Mouse (Mus musculus) CH12.LX (cell line): ENCODE data around the gene Coro7. TPM values are rescaled to one million over a fixed set of nuclear protein-coding genes. Genes with fewer than 3 reads are reported as not detected.

Experiments
- DNase-seq: peaks from one replicate; pipeline ENCODE4 v3.0.0-alpha.2; 2013; ENCODE audit errors: extremely low read depth
- H3K27ac ChIP-seq: 2 replicates; pipeline ENCODE4 v1.5.1; 2012; ENCODE audit warnings: low read depth, mild to moderate bottlenecking, control low read depth, moderate library complexity; ENCODE audit not compliant: insufficient read depth
- H3K27me3 ChIP-seq: replicated peaks from 2 replicates; pipeline ENCODE3; 2012; ENCODE audit warnings: inconsistent platforms
- H3K36me3 ChIP-seq, 2 experiments: replicated peaks in 1 of 2; 2 replicates each; pipeline versions ENCODE3 to v1.6.1; 2012; ENCODE audit warnings: inconsistent platforms in 1 of 2, low read length in 1 of 2, mild to moderate bottlenecking in 1 of 2, mixed read lengths in 1 of 2, moderate library complexity in 1 of 2; ENCODE audit not compliant: control insufficient read depth in 1 of 2, insufficient read depth in 1 of 2
- H3K4me1 ChIP-seq, 2 experiments: 2 replicates each; pipeline ENCODE4 v1.6.1; 2012; ENCODE audit warnings: inconsistent platforms in 1 of 2, moderate library complexity in 1 of 2; ENCODE audit not compliant: insufficient read depth in 2 of 2, control insufficient read depth in 1 of 2
- H3K4me2 ChIP-seq: 2 replicates; pipeline ENCODE4 v1.6.1; 2012; ENCODE audit warnings: low read depth, mild to moderate bottlenecking, control low read depth; ENCODE audit not compliant: poor library complexity, insufficient read depth, severe bottlenecking
- H3K4me3 ChIP-seq, 3 experiments: fragments of 150-350 bp in 1 of 3; sonication (generic) in 1 of 3; replicated peaks in 1 of 3; 2 replicates each; pipeline versions ENCODE3 to v1.5.1; 2011 to 2012; ENCODE audit warnings: low read depth in 2 of 3, low read length in 2 of 3, mild to moderate bottlenecking in 2 of 3, moderate library complexity in 2 of 3, control low read depth in 1 of 3, improper control_type of control experiment in 1 of 3, inconsistent platforms in 1 of 3, mixed read lengths in 1 of 3; ENCODE audit not compliant: poor library complexity in 1 of 3
- H3K79me2 ChIP-seq: replicated peaks from 2 replicates; pipeline ENCODE4 v1.6.1; 2012; ENCODE audit warnings: mild to moderate bottlenecking, moderate library complexity; ENCODE audit not compliant: control insufficient read depth, poor library complexity, insufficient read depth, severe bottlenecking; ENCODE audit errors: extremely low read depth
- H3K9ac ChIP-seq: 2 replicates; pipeline ENCODE4 v1.6.1; 2012; ENCODE audit warnings: low read depth, mild to moderate bottlenecking, control low read depth, moderate library complexity; ENCODE audit not compliant: insufficient read depth
- H3K9me3 ChIP-seq: replicated peaks from 2 replicates; pipeline ENCODE3; 2012; ENCODE audit warnings: low read length, inconsistent platforms, mixed read lengths
- BHLHE40 ChIP-seq: IDR thresholded peaks from 2 replicates; pipeline ENCODE4 v1.6.1; 2011; ENCODE audit warnings: mild to moderate bottlenecking, low read depth, low read length, improper control_type of control experiment
- CHD1 ChIP-seq: IDR thresholded peaks from 2 replicates; pipeline ENCODE4 v1.6.1; 2012; ENCODE audit warnings: low read depth, low read length, improper control_type of control experiment, inconsistent platforms
- CHD2 ChIP-seq: IDR thresholded peaks from 2 replicates; pipeline ENCODE4 v1.6.1; 2011; ENCODE audit warnings: low read length, improper control_type of control experiment
- CTCF ChIP-seq, 2 experiments: IDR thresholded peaks in 1 of 2; conservative IDR thresholded peaks in 1 of 2; 2 replicates each; pipeline ENCODE4 v1.5.1; 2011 to 2012; ENCODE audit warnings: low read depth in 2 of 2, low read length in 2 of 2, improper control_type of control experiment in 1 of 2, inconsistent platforms in 1 of 2, mild to moderate bottlenecking in 1 of 2, moderate library complexity in 1 of 2
- E2F4 ChIP-seq: IDR thresholded peaks from 2 replicates; pipeline ENCODE4 v1.6.1; 2011; ENCODE audit warnings: low read depth, low read length, improper control_type of control experiment; ENCODE audit not compliant: insufficient replicate concordance
- ELF1 ChIP-seq: IDR thresholded peaks from 2 replicates; pipeline ENCODE4 v1.6.1; 2014; ENCODE audit warnings: low read depth, mild to moderate bottlenecking, inconsistent platforms, low read length, improper control_type of control experiment
- EP300 ChIP-seq: IDR thresholded peaks from 2 replicates; pipeline ENCODE4 v1.6.1; 2011; ENCODE audit warnings: low read length, improper control_type of control experiment
- ETS1 ChIP-seq: conservative IDR thresholded peaks from 2 replicates; pipeline ENCODE4 v1.6.1; 2012; ENCODE audit warnings: low read depth, mild to moderate bottlenecking, inconsistent platforms, low read length, improper control_type of control experiment, moderate library complexity
- GABPA ChIP-seq: IDR thresholded peaks from 2 replicates; pipeline ENCODE4 v1.6.1; 2012; ENCODE audit warnings: low read depth, low read length, improper control_type of control experiment, inconsistent platforms; ENCODE audit not compliant: insufficient replicate concordance
- HCFC1 ChIP-seq: IDR thresholded peaks from 2 replicates; pipeline ENCODE4 v1.6.1; 2012; ENCODE audit warnings: low read depth, mild to moderate bottlenecking, inconsistent platforms, low read length, improper control_type of control experiment
- IRF4 ChIP-seq: IDR thresholded peaks from 2 replicates; pipeline ENCODE4 v1.6.1; 2014; ENCODE audit warnings: low read depth, mild to moderate bottlenecking, inconsistent platforms, low read length, improper control_type of control experiment
- JUN ChIP-seq: IDR thresholded peaks from 2 replicates; pipeline ENCODE4 v1.6.1; 2011; ENCODE audit warnings: low read depth, mild to moderate bottlenecking, low read length, improper control_type of control experiment, moderate library complexity; ENCODE audit not compliant: insufficient read depth
- JUND ChIP-seq: conservative IDR thresholded peaks from 2 replicates; pipeline ENCODE4 v1.6.1; 2011; ENCODE audit warnings: low read depth, low read length, improper control_type of control experiment
- KAT2A ChIP-seq: IDR thresholded peaks from 2 replicates; pipeline ENCODE4 v1.6.1; 2012; ENCODE audit warnings: low read length, improper control_type of control experiment, inconsistent platforms; ENCODE audit not compliant: insufficient replicate concordance
- MAFK ChIP-seq: IDR thresholded peaks from 2 replicates; pipeline ENCODE4 v1.6.1; 2011; ENCODE audit warnings: low read length, improper control_type of control experiment; ENCODE audit not compliant: insufficient replicate concordance
- MAX ChIP-seq: IDR thresholded peaks from 2 replicates; pipeline ENCODE4 v1.6.1; 2011; ENCODE audit warnings: low read length, improper control_type of control experiment
- MAZ ChIP-seq: IDR thresholded peaks from 2 replicates; pipeline ENCODE4 v1.6.1; 2012; ENCODE audit warnings: low read depth, mild to moderate bottlenecking, inconsistent platforms, low read length, improper control_type of control experiment, moderate library complexity
- MEF2A ChIP-seq: IDR thresholded peaks from 2 replicates; pipeline ENCODE4 v1.6.1; 2014; ENCODE audit warnings: low read depth, mild to moderate bottlenecking, inconsistent platforms, low read length, improper control_type of control experiment, borderline replicate concordance
- MXI1 ChIP-seq: IDR thresholded peaks from 2 replicates; pipeline ENCODE4 v1.6.1; 2011; ENCODE audit warnings: mild to moderate bottlenecking, low read depth, low read length, improper control_type of control experiment
- MYC ChIP-seq: IDR thresholded peaks from 2 replicates; pipeline ENCODE4 v1.6.1; 2011; ENCODE audit warnings: low read depth, mild to moderate bottlenecking, improper control_type of control experiment, low read length
- NELFE ChIP-seq: IDR thresholded peaks from 2 replicates; pipeline ENCODE4 v1.6.1; 2011; ENCODE audit warnings: low read depth, low read length, improper control_type of control experiment
- NRF1 ChIP-seq: IDR thresholded peaks from 2 replicates; pipeline ENCODE4 v1.6.1; 2014; ENCODE audit warnings: low read depth, mild to moderate bottlenecking, inconsistent platforms, low read length, improper control_type of control experiment, moderate library complexity
- PAX5 ChIP-seq: IDR thresholded peaks from 2 replicates; pipeline ENCODE4 v1.6.1; 2012; ENCODE audit warnings: low read length, inconsistent platforms, mixed read lengths
- POLR2A ChIP-seq: IDR thresholded peaks from 2 replicates; pipeline ENCODE4 v1.6.1; 2011; ENCODE audit warnings: low read depth, mild to moderate bottlenecking, improper control_type of control experiment, low read length
- POLR2AphosphoS2 ChIP-seq: IDR thresholded peaks from 2 replicates; pipeline ENCODE4 v1.6.1; 2011; ENCODE audit warnings: low read depth, low read length, improper control_type of control experiment
- RAD21 ChIP-seq: IDR thresholded peaks from 2 replicates; pipeline ENCODE4 v1.6.1; 2011; ENCODE audit warnings: low read depth, mild to moderate bottlenecking, low read length, improper control_type of control experiment, moderate library complexity
- RCOR1 ChIP-seq: conservative IDR thresholded peaks from 2 replicates; pipeline ENCODE4 v1.6.1; 2012; ENCODE audit warnings: low read depth, mild to moderate bottlenecking, inconsistent platforms, low read length, improper control_type of control experiment
- SIN3A ChIP-seq: IDR thresholded peaks from 2 replicates; pipeline ENCODE4 v1.6.1; 2012; ENCODE audit warnings: low read length, improper control_type of control experiment, inconsistent platforms
- SMC3 ChIP-seq: IDR thresholded peaks from 2 replicates; pipeline ENCODE4 v1.6.1; 2011; ENCODE audit warnings: low read depth, low read length, improper control_type of control experiment
- TBP ChIP-seq: conservative IDR thresholded peaks from 2 replicates; pipeline ENCODE4 v1.6.1; 2011; ENCODE audit warnings: low read depth, low read length, improper control_type of control experiment
- TCF12 ChIP-seq: IDR thresholded peaks from 2 replicates; pipeline ENCODE4 v1.6.1; 2014; ENCODE audit warnings: low read depth, mild to moderate bottlenecking, inconsistent platforms, low read length, improper control_type of control experiment
- UBTF ChIP-seq: IDR thresholded peaks from 2 replicates; pipeline ENCODE4 v1.6.1; 2012; ENCODE audit warnings: low read depth, mild to moderate bottlenecking, inconsistent platforms, low read length, improper control_type of control experiment, moderate library complexity
- USF1 ChIP-seq: IDR thresholded peaks from 2 replicates; pipeline ENCODE4 v1.6.1; 2014; ENCODE audit warnings: low read depth, mild to moderate bottlenecking, inconsistent platforms, low read length, improper control_type of control experiment
- USF2 ChIP-seq: conservative IDR thresholded peaks from 2 replicates; pipeline ENCODE4 v1.6.1; 2011; ENCODE audit warnings: low read depth, low read length, improper control_type of control experiment
- ZC3H11A ChIP-seq: IDR thresholded peaks from 2 replicates; pipeline ENCODE4 v1.6.1; 2012; ENCODE audit warnings: low read depth, mild to moderate bottlenecking, inconsistent platforms, low read length, improper control_type of control experiment
- ZKSCAN1 ChIP-seq: IDR thresholded peaks from 2 replicates; pipeline ENCODE4 v1.6.1; 2012; ENCODE audit warnings: low read depth, inconsistent platforms, low read length, improper control_type of control experiment, borderline replicate concordance
- ZMIZ1 ChIP-seq: IDR thresholded peaks from 2 replicates; pipeline ENCODE4 v1.6.1; 2012; ENCODE audit warnings: low read depth, mild to moderate bottlenecking, inconsistent platforms, low read length, improper control_type of control experiment
- ZNF384 ChIP-seq: IDR thresholded peaks from 2 replicates; pipeline ENCODE4 v1.6.1; 2012; ENCODE audit warnings: low read depth, low read length, improper control_type of control experiment, inconsistent platforms
- dilution Hi-C: fragments of 300-500 bp; cut with MboI; formaldehyde crosslinking; loops from 2 replicates; pipeline ENCODE4 v1.14.3; 2020; ENCODE audit warnings: low sequenced_read_pairs; ENCODE audit not compliant: extremely low pct_unique_long_range_greater_than_20kb, extremely low pct_ligation_motif_present
- in situ Hi-C: fragments of 300-500 bp; cut with MboI; formaldehyde crosslinking; loops from 3 replicates; pipeline ENCODE4 v1.14.3; 2019; ENCODE audit warnings: low sequenced_read_pairs, low pct_ligation_motif_present, low pct_unique_long_range_greater_than_20kb, mixed read lengths
- polyA plus RNA-seq: library from polyadenylated mRNA; unstranded; fragments of >175 nt; gene quantifications from 2 replicates; pipeline ENCODE4 v1.2.1, GENCODE M21; 2012; ENCODE audit warnings: low read depth; ENCODE audit not compliant: insufficient read length
- total RNA-seq, 2 experiments: library from RNA; depleted of rRNA; stranded (reverse); fragments of 300-350 nt in 1 of 2; fragments of >200 nt in 1 of 2; gene quantifications; 2 replicates each; pipeline ENCODE4 v1.2.3; 2012 to 2014

Gene Coro7
- total and polyA plus RNA-seq, 3 experiments, result 5.7 to 40.2 (median 20.0) TPM

- Histone ChIP-seq H3K36me3 (peaks cover 73 to 88% of the 10 kb centered on the region in 2 experiments), H3K4me2 (no peak overlapping the region), H3K4me1 (peaks cover 0 to 15% of the 10 kb centered on the region in 2 experiments; a peak in 2 of 4 replicates), H3K79me2 (no peaks in the 10 kb centered on the region), H3K4me3 (no peak overlapping the region), H3K9me3 (no peaks in the 10 kb centered on the region), H3K27me3 (no peaks in the 10 kb centered on the region), H3K9ac (no peak overlapping the region), H3K27ac (no peak overlapping the region)
- dilution Hi-C loops (no loop called here), in situ Hi-C loops (no loop called here)
- DNase-seq, result peak; percentile 93
- no peak for TF ChIP-seq MEF2A
- TF ChIP-seq ZMIZ1, result no peak
- peak; percentile 99 for TF ChIP-seq RAD21
- no peak for TF ChIP-seq RCOR1
- TF ChIP-seq E2F4, result no peak
- no peak for TF ChIP-seq KAT2A
- TF ChIP-seq HCFC1, result no peak
- TF ChIP-seq USF1, result no peak
- no peak for TF ChIP-seq CHD2
- TF ChIP-seq SIN3A, result no peak
- peak; percentile 64 for TF ChIP-seq ZC3H11A
- no peak for TF ChIP-seq TCF12
- TF ChIP-seq POLR2A, result no peak
- TF ChIP-seq CTCF (conservative IDR thresholded peaks at IDR 0.05 in 1 of 2, IDR thresholded peaks at IDR 0.05 in 1 of 2; ENCODE audit: low read depth in 2 of 2, low read length in 2 of 2), result peak; percentile 88 to 99
- no peak for TF ChIP-seq EP300
- no peak for TF ChIP-seq ZNF384
- TF ChIP-seq POLR2AphosphoS2, result no peak
- no peak for TF ChIP-seq JUN
- no peak for TF ChIP-seq JUND
- TF ChIP-seq MAX, result no peak
- TF ChIP-seq GABPA, result no peak
- TF ChIP-seq MXI1, result no peak
- TF ChIP-seq BHLHE40, result no peak
- TF ChIP-seq ZKSCAN1, result no peak
- 0 out of 2 replicates have a peak, but pooled peaks have one; percentile 15 for TF ChIP-seq IRF4
- TF ChIP-seq MAZ, result no peak
- no peak for TF ChIP-seq CHD1
- no peak for TF ChIP-seq PAX5
- TF ChIP-seq TBP, result no peak
- no peak for TF ChIP-seq UBTF
- no peak for TF ChIP-seq ETS1
- no peak for TF ChIP-seq USF2
- TF ChIP-seq NELFE, result no peak; the same call in 1 of the 2 replicates
- TF ChIP-seq MYC, result no peak
- TF ChIP-seq ELF1, result peak; percentile 9; the same call in 1 of the 2 replicates
- peak; percentile 93 for TF ChIP-seq SMC3
- TF ChIP-seq NRF1, result peak; percentile 46; the same call in 1 of the 2 replicates
- no peak for TF ChIP-seq MAFK
Observed at GRCm38 (mm10) chr16:4667190-4667808, 12.3 kb downstream of the Coro7 start.
